Mouse (Mus musculus) MEL (cell line): Measurements from ENCODE around the gene Fasn. TPM values are rescaled to one million over a fixed set of nuclear protein-coding genes. Genes with fewer than 3 reads are reported as not detected.

Source experiments
- DNase-seq: peaks from one replicate; pipeline ENCODE4 v3.0.0; 2011; ENCODE audit warnings: low read depth, low spot score
- H3K27ac ChIP-seq: 2 replicates; pipeline ENCODE4 v1.5.1; 2012; ENCODE audit warnings: low read depth, mild to moderate bottlenecking, control low read depth, low read length, moderate library complexity; ENCODE audit not compliant: control insufficient read depth
- H3K27me3 ChIP-seq, 2 experiments: fragments of 150-350 bp in 1 of 2; sonication (generic) in 1 of 2; 2 replicates each; pipeline ENCODE4 v1.6.1; 2012; ENCODE audit warnings: low read length in 2 of 2, mild to moderate bottlenecking in 2 of 2, improper control_type of control experiment in 1 of 2, moderate library complexity in 1 of 2; ENCODE audit not compliant: insufficient read depth in 2 of 2, control insufficient read depth in 1 of 2
- H3K36me3 ChIP-seq, 2 experiments: 2 replicates each; pipeline ENCODE4 v1.6.1; 2012 to 2014; ENCODE audit warnings: low read length in 2 of 2, improper control_type of control experiment in 1 of 2, inconsistent platforms in 1 of 2, mild to moderate bottlenecking in 1 of 2; ENCODE audit not compliant: insufficient read depth in 2 of 2, control insufficient read depth in 1 of 2
- H3K4me1 ChIP-seq, 2 experiments: fragments of 150-350 bp in 1 of 2; sonication (generic) in 1 of 2; 2 replicates each; pipeline ENCODE4 v1.6.1; 2012; ENCODE audit warnings: low read length in 2 of 2, improper control_type of control experiment in 1 of 2, mild to moderate bottlenecking in 1 of 2; ENCODE audit not compliant: insufficient read depth in 2 of 2, control insufficient read depth in 1 of 2
- H3K4me3 ChIP-seq, 2 experiments: fragments of 150-350 bp in 1 of 2; sonication (generic) in 1 of 2; 2 replicates each; pipeline ENCODE4 v1.5.1; 2012; ENCODE audit warnings: low read depth in 2 of 2, low read length in 2 of 2, mild to moderate bottlenecking in 2 of 2, moderate library complexity in 2 of 2, control low read depth in 1 of 2, improper control_type of control experiment in 1 of 2; ENCODE audit not compliant: control insufficient read depth in 1 of 2, insufficient read depth in 1 of 2
- H3K79me2 ChIP-seq: 2 replicates; pipeline ENCODE4 v1.6.1; 2012; ENCODE audit warnings: mild to moderate bottlenecking, low read length, moderate library complexity; ENCODE audit not compliant: control insufficient read depth, poor library complexity, insufficient read depth
- H3K9ac ChIP-seq: 2 replicates; pipeline ENCODE4 v1.6.1; 2012; ENCODE audit warnings: low read depth, mild to moderate bottlenecking, control low read depth, low read length, moderate library complexity; ENCODE audit not compliant: control insufficient read depth, poor library complexity, severe bottlenecking
- H3K9me3 ChIP-seq: fragments of 150-350 bp; sonication (generic); replicated peaks from 2 replicates; pipeline ENCODE4 v1.6.1; 2012; ENCODE audit warnings: mild to moderate bottlenecking, low read length, improper control_type of control experiment, moderate library complexity; ENCODE audit not compliant: insufficient read depth
- CTCF ChIP-seq, 3 experiments: IDR thresholded peaks in 2 of 3; conservative IDR thresholded peaks in 1 of 3; 2 replicates each; pipeline ENCODE4 v1.5.1; 2011 to 2012; ENCODE audit warnings: low read length in 3 of 3, low read depth in 2 of 3, mild to moderate bottlenecking in 2 of 3, improper control_type of control experiment in 1 of 3, inconsistent platforms in 1 of 3, mixed read lengths in 1 of 3, moderate library complexity in 1 of 3; ENCODE audit not compliant: control insufficient read depth in 1 of 3, insufficient read depth in 1 of 3, poor library complexity in 1 of 3, severe bottlenecking in 1 of 3
- EP300 ChIP-seq, 2 experiments: IDR thresholded peaks; 2 replicates each; pipeline ENCODE4 v1.6.1; 2011; ENCODE audit warnings: improper control_type of control experiment in 2 of 2, low read length in 2 of 2, low read depth in 1 of 2, mild to moderate bottlenecking in 1 of 2
- GABPA ChIP-seq: IDR thresholded peaks from 2 replicates; pipeline ENCODE4 v1.6.1; 2012; ENCODE audit warnings: low read depth, mild to moderate bottlenecking, inconsistent platforms, low read length, improper control_type of control experiment, moderate library complexity
- KAT2A ChIP-seq: conservative IDR thresholded peaks from 2 replicates; pipeline ENCODE4 v1.6.1; 2012; ENCODE audit warnings: low read depth, low read length, improper control_type of control experiment, inconsistent platforms
- MEF2A ChIP-seq: IDR thresholded peaks from 2 replicates; pipeline ENCODE4 v1.6.1; 2014; ENCODE audit warnings: low read depth, mild to moderate bottlenecking, inconsistent platforms, low read length, improper control_type of control experiment; ENCODE audit not compliant: poor library complexity, insufficient replicate concordance, severe bottlenecking; ENCODE audit errors: extremely low read depth
- MXI1 ChIP-seq: IDR thresholded peaks from 2 replicates; pipeline ENCODE4 v1.6.1; 2011; ENCODE audit warnings: mild to moderate bottlenecking, low read depth, low read length, improper control_type of control experiment
- POLR2A ChIP-seq, 2 experiments: IDR thresholded peaks; 2 replicates each; pipeline ENCODE4 v1.6.1; 2011 to 2012; ENCODE audit warnings: low read length in 2 of 2, mild to moderate bottlenecking in 2 of 2, control low read depth in 1 of 2, improper control_type of control experiment in 1 of 2, low read depth in 1 of 2, moderate library complexity in 1 of 2; ENCODE audit not compliant: control insufficient read depth in 1 of 2, insufficient read depth in 1 of 2, poor library complexity in 1 of 2
- POLR2AphosphoS2 ChIP-seq: IDR thresholded peaks from 2 replicates; pipeline ENCODE4 v1.6.1; 2011; ENCODE audit warnings: low read length, improper control_type of control experiment
- RCOR1 ChIP-seq: IDR thresholded peaks from 2 replicates; pipeline ENCODE4 v1.6.1; 2012; ENCODE audit warnings: low read depth, mild to moderate bottlenecking, inconsistent platforms, low read length, improper control_type of control experiment
- UBTF ChIP-seq: IDR thresholded peaks from 2 replicates; pipeline ENCODE4 v1.6.1; 2012; ENCODE audit warnings: low read depth, mild to moderate bottlenecking, inconsistent platforms, low read length, improper control_type of control experiment, moderate library complexity, borderline replicate concordance; ENCODE audit not compliant: insufficient read depth
- ZMIZ1 ChIP-seq: IDR thresholded peaks from 2 replicates; pipeline ENCODE4 v1.6.1; 2012; ENCODE audit warnings: low read depth, mild to moderate bottlenecking, inconsistent platforms, low read length, improper control_type of control experiment, moderate library complexity
- polyA plus RNA-seq, 2 experiments: library from polyadenylated mRNA; stranded (reverse) in 1 of 2; unstranded in 1 of 2; fragments of >175 nt in 1 of 2; fragments of >200 nt in 1 of 2; gene quantifications; 2 replicates each; pipeline versions ENCODE4 v1.2.1 to v1.2.4; 2012; ENCODE audit warnings: low replicate concordance in 2 of 2, low read depth in 1 of 2; ENCODE audit not compliant: insufficient read length in 2 of 2, insufficient read depth in 1 of 2, missing spikeins in 1 of 2
- total RNA-seq: library from RNA; depleted of rRNA; stranded (reverse); fragments of 300-350 nt; gene quantifications from 2 replicates; pipeline ENCODE4 v1.2.3, GENCODE M21; 2012

Fasn gene
- total and polyA plus RNA-seq, 3 experiments, result 256 to 342 (median 313) TPM

GRCm38 (mm10) chr11:120808010-120808409 is 16.3 kb downstream of the Fasn start:
- Histone ChIP-seq H3K4me1 (no peaks in the 10 kb centered on the region), H3K4me3 (no peak overlapping the region)

GRCm38 (mm10) chr11:120805375-120806298 is 18.7 kb downstream of the Fasn start:
- H3K79me2 ChIP-seq, result no peaks in the 10 kb centered on the region
- no peak for TF ChIP-seq MXI1
- peak; percentile 52 for TF ChIP-seq POLR2AphosphoS2
- TF ChIP-seq UBTF, result no peak
- no peak for TF ChIP-seq GABPA
- TF ChIP-seq RCOR1, result no peak
- TF ChIP-seq, all 39 proteins: peak for 1
- Histone ChIP-seq H3K36me3 (peaks cover 0 to 9% of the 10 kb centered on the region in 2 experiments; a peak in 2 of 4 replicates), H3K4me1 (no peaks in the 10 kb centered on the region), H3K27me3 (no peaks in the 10 kb centered on the region), H3K27ac (no peak overlapping the region), H3K9me3 (no peaks in the 10 kb centered on the region), H3K9ac (no peak overlapping the region), H3K4me3 (no peak overlapping the region)
- DNase-seq, result no peak

More at GRCm38 (mm10) chr11:120808010-120808409, 16.3 kb downstream of the Fasn start:
- H3K27ac ChIP-seq, result no peak overlapping the region
- no peak overlapping the region for H3K9ac ChIP-seq
- no peak for DNase-seq
- H3K79me2 ChIP-seq, result no peaks in the 10 kb centered on the region
- no peaks in the 10 kb centered on the region for H3K9me3 ChIP-seq
- TF ChIP-seq MEF2A, result no peak
- no peak for TF ChIP-seq RCOR1
- TF ChIP-seq POLR2A (IDR thresholded peaks at IDR 0.05; ENCODE audit: control insufficient read depth in 1 of 2, insufficient read depth in 1 of 2, low read depth in 1 of 2, low read length in 2 of 2, poor library complexity in 1 of 2), result peak in 1 of 2 experiments; percentile 5; a peak in 1 of 4 replicates
- TF ChIP-seq ZMIZ1, result no peak
- TF ChIP-seq EP300 (IDR thresholded peaks at IDR 0.05; ENCODE audit: low read depth in 1 of 2, low read length in 2 of 2), result no peak
- no peaks in the 10 kb centered on the region for H3K27me3 ChIP-seq
- H3K36me3 ChIP-seq, result peaks cover 0 to 16% of the 10 kb centered on the region in 2 experiments; a peak in 2 of 4 replicates

- H3K4me1 ChIP-seq, result peaks cover under 1% of the 10 kb centered on the region in 2 experiments; a peak in 2 of 4 replicates
- TF ChIP-seq CTCF (IDR thresholded peaks at IDR 0.05 in 2 of 3, conservative IDR thresholded peaks at IDR 0.05 in 1 of 3; ENCODE audit: control insufficient read depth in 1 of 3, insufficient read depth in 1 of 3, low read depth in 2 of 3, low read length in 3 of 3, poor library complexity in 1 of 3, severe bottlenecking in 1 of 3), result no peak
- 0 out of 4 replicates have a peak, but pooled peaks of 1 of the 2 experiments have one; percentile 11 for TF ChIP-seq POLR2A (IDR thresholded peaks at IDR 0.05; ENCODE audit: control insufficient read depth in 1 of 2, insufficient read depth in 1 of 2, low read depth in 1 of 2, low read length in 2 of 2, poor library complexity in 1 of 2)
- no peak for TF ChIP-seq KAT2A
- TF ChIP-seq POLR2AphosphoS2, result peak; percentile 13
- TF ChIP-seq, all 39 proteins: peak for 2
- peaks cover under 1 to 7% of the 10 kb centered on the region in 2 experiments; a peak in 3 of 4 replicates for H3K36me3 ChIP-seq
- H3K27ac ChIP-seq, result no peak overlapping the region
- H3K9me3 ChIP-seq, result no peaks in the 10 kb centered on the region
- H3K27me3 ChIP-seq, result no peaks in the 10 kb centered on the region
- no peak for DNase-seq
- no peak overlapping the region for H3K4me3 ChIP-seq
- H3K9ac ChIP-seq, result no peak overlapping the region
- no peaks in the 10 kb centered on the region for H3K79me2 ChIP-seq
Measured at GRCm38 (mm10) chr11:120804769-120805168, 19.6 kb downstream of the Fasn start.
